Mouse (Mus musculus): ENCODE measurements around the gene Lexm.

- TF ChIP-seq EP300 (IDR thresholded peaks at IDR 0.05; ENCODE audit: insufficient read depth, low read depth, low read length) (no peak), CTCF (IDR thresholded peaks at IDR 0.05; ENCODE audit: low read depth, low read length) (no peak)
These were observed 47.4 kb downstream of the Lexm start for GRCm38 (mm10) chr4:106569680-106570079.

Data from ES-Bruce4 (cell line).